Mouse (Mus musculus) stomach, embryonic 16.5 days (tissue): ENCODE measurements at regions not wholly inside any gene's neighbourhood (a gene's known extent, or its start where the extent isn't known, plus 50 kb on each side); places are given as distances from the start of the nearest gene placed in this dataset.
A peak's percentile ranks its signal among the peaks of the same experiment; 100 is the strongest.

Experiments used
- ATAC-seq: fragments of 200-750 bp; cut with Nextera tagmentation; 2 replicates; pipeline ENCODE4 v1.8.0; 2017; ENCODE audit warnings: moderate number of reproducible peaks, moderate TSS enrichment; ENCODE audit not compliant: insufficient read depth, low FRiP score
- H3K27ac ChIP-seq: fragments of 300-500 bp; sonication (generic); 2 replicates; pipeline ENCODE4 v1.5.1; 2014; ENCODE audit warnings: low read length
- H3K27me3 ChIP-seq: fragments of 300-500 bp; sonication (generic); 2 replicates; pipeline ENCODE4 v1.6.1; 2014; ENCODE audit warnings: low read length, control low read depth, mixed read lengths; ENCODE audit not compliant: control insufficient read depth, insufficient read depth
- H3K36me3 ChIP-seq: fragments of 300-500 bp; sonication (generic); 2 replicates; pipeline ENCODE4 v1.6.1; 2014; ENCODE audit warnings: low read length; ENCODE audit not compliant: control insufficient read depth, insufficient read depth
- H3K4me1 ChIP-seq: fragments of 300-500 bp; sonication (generic); 2 replicates; pipeline ENCODE4 v1.6.1; 2014; ENCODE audit warnings: low read length, control low read depth, mixed read lengths; ENCODE audit not compliant: control insufficient read depth, insufficient read depth
- H3K4me2 ChIP-seq: fragments of 300-500 bp; sonication (generic); 2 replicates; pipeline ENCODE4 v1.6.1; 2014; ENCODE audit warnings: low read depth, low read length, mixed read lengths
- H3K4me3 ChIP-seq: fragments of 300-500 bp; sonication (generic); replicated peaks from 2 replicates; pipeline ENCODE4 v1.5.1; 2014; ENCODE audit warnings: mild to moderate bottlenecking, low read length
- H3K9ac ChIP-seq: fragments of 300-500 bp; sonication (generic); 2 replicates; pipeline ENCODE4 v1.6.1; 2014; ENCODE audit warnings: low read length
- H3K9me3 ChIP-seq: fragments of 300-500 bp; sonication (generic); replicated peaks from 2 replicates; pipeline ENCODE4 v1.6.1; 2016; ENCODE audit warnings: low read length, control low read depth; ENCODE audit not compliant: control insufficient read depth
- WGBS: fragments of 180-500 bp; shearing (Covaris S2); extraction: QIAGEN DNeasy Blood & Tissue Kit; methylation state at CpG from one replicate; pipeline ENCODE4 v1.1.7; 2014; 5-methylcytosine and 5-hydroxymethylcytosine counted together

GRCm38 (mm10) chr13:71403654-71404560 is 559.6 kb downstream of the Irx1 start:
- Histone ChIP-seq H3K9ac (no peak overlapping the region), H3K4me3 (no peak overlapping the region), H3K36me3 (no peaks in the 10 kb centered on the region), H3K27ac (no peak overlapping the region), H3K27me3 (no peaks in the 10 kb centered on the region), H3K9me3 (no peaks in the 10 kb centered on the region; the same call in 1 of the 2 replicates), H3K4me2 (no peak overlapping the region), H3K4me1 (no peaks in the 10 kb centered on the region)
- 64% methylated on average over 21 of the region's 21 CpGs for WGBS
- ATAC-seq: no peak

GRCm38 (mm10) chr13:71393716-71394309 is 552.2 kb upstream of the Adamts16 start:
- no peak for ATAC-seq
- H3K9ac ChIP-seq: no peak overlapping the region

GRCm38 (mm10) chr13:71378641-71379040 is 537.0 kb upstream of the Adamts16 start:
- H3K9me3 ChIP-seq: no peaks in the 10 kb centered on the region

More at GRCm38 (mm10) chr13:71393716-71394309, 552.2 kb upstream of the Adamts16 start:
- Histone ChIP-seq H3K4me1 (no peaks in the 10 kb centered on the region), H3K4me2 (no peak overlapping the region), H3K4me3 (no peak overlapping the region), H3K36me3 (no peaks in the 10 kb centered on the region), H3K9me3 (no peaks in the 10 kb centered on the region), H3K27ac (no peak overlapping the region), H3K27me3 (no peaks in the 10 kb centered on the region)
- 66% methylated on average over 10 of the region's 10 CpGs for WGBS

GRCm38 (mm10) chr13:71375909-71376606 is 534.4 kb upstream of the Adamts16 start:
- H3K4me3 ChIP-seq: no peak overlapping the region
- no peaks in the 10 kb centered on the region for H3K9me3 ChIP-seq
- H3K4me1 ChIP-seq: peaks cover 10% of the 10 kb centered on the region
- H3K9ac ChIP-seq: no peak overlapping the region
- 38% methylated on average over 9 of the region's 9 CpGs for WGBS
- H3K4me2 ChIP-seq: no peak overlapping the region
- H3K27me3 ChIP-seq: no peaks in the 10 kb centered on the region
- no peak for ATAC-seq
- H3K27ac ChIP-seq: no peak overlapping the region
- no peaks in the 10 kb centered on the region for H3K36me3 ChIP-seq

More at GRCm38 (mm10) chr13:71378641-71379040, 537.0 kb upstream of the Adamts16 start:
- H3K4me1 ChIP-seq: peaks cover 5% of the 10 kb centered on the region; the same call in 1 of the 2 replicates
- ATAC-seq: no peak
- H3K4me2 ChIP-seq: no peak overlapping the region
- WGBS: 70% methylated on average over 2 of the region's 2 CpGs
- H3K36me3 ChIP-seq: no peaks in the 10 kb centered on the region
- no peak overlapping the region for H3K4me3 ChIP-seq
- H3K27ac ChIP-seq: no peak overlapping the region
- H3K27me3 ChIP-seq: no peaks in the 10 kb centered on the region
- no peak overlapping the region for H3K9ac ChIP-seq

GRCm38 (mm10) chr13:71372701-71373685 is 531.4 kb upstream of the Adamts16 start:
- H3K9ac ChIP-seq: no peak overlapping the region
- no peaks in the 10 kb centered on the region for H3K36me3 ChIP-seq
- H3K9me3 ChIP-seq: no peaks in the 10 kb centered on the region
- H3K27me3 ChIP-seq: no peaks in the 10 kb centered on the region
- peak overlapping the region; percentile 16; the same call in 1 of the 2 replicates for H3K4me2 ChIP-seq
- H3K4me1 ChIP-seq: peaks cover 10% of the 10 kb centered on the region
- H3K27ac ChIP-seq: peak overlapping the region; percentile 77
- peak; percentile 68; the same call in 1 of the 2 replicates for ATAC-seq
- H3K4me3 ChIP-seq: no peak overlapping the region
- 21% methylated on average over 10 of the region's 10 CpGs for WGBS

GRCm38 (mm10) chr13:71369832-71370231 is 528.2 kb upstream of the Adamts16 start:
- ATAC-seq: no peak
- peaks cover 7% of the 10 kb centered on the region for H3K4me1 ChIP-seq
- 85% methylated on average over 3 of the region's 3 CpGs for WGBS

GRCm38 (mm10) chr13:71365261-71365660 is 523.6 kb upstream of the Adamts16 start:
- ATAC-seq: no peak
- no peaks in the 10 kb centered on the region for H3K36me3 ChIP-seq
- no peak overlapping the region for H3K4me2 ChIP-seq
- H3K9ac ChIP-seq: no peak overlapping the region
- H3K27ac ChIP-seq: no peak overlapping the region
- no peaks in the 10 kb centered on the region for H3K4me1 ChIP-seq
- 57% methylated on average over 3 of the region's 3 CpGs for WGBS
- no peak overlapping the region for H3K4me3 ChIP-seq
- no peaks in the 10 kb centered on the region for H3K27me3 ChIP-seq
- no peaks in the 10 kb centered on the region for H3K9me3 ChIP-seq

More at GRCm38 (mm10) chr13:71369832-71370231, 528.2 kb upstream of the Adamts16 start:
- Histone ChIP-seq H3K9ac (no peak overlapping the region), H3K36me3 (no peaks in the 10 kb centered on the region), H3K27me3 (no peaks in the 10 kb centered on the region), H3K4me2 (no peak overlapping the region), H3K27ac (no peak overlapping the region), H3K9me3 (no peaks in the 10 kb centered on the region), H3K4me3 (no peak overlapping the region)

- H3K9ac ChIP-seq: no peak overlapping the region
- no peaks in the 10 kb centered on the region for H3K4me1 ChIP-seq
- ATAC-seq: no peak
- no peaks in the 10 kb centered on the region for H3K36me3 ChIP-seq
- no peak overlapping the region for H3K4me2 ChIP-seq
- no peaks in the 10 kb centered on the region for H3K27me3 ChIP-seq
- no peak overlapping the region for H3K27ac ChIP-seq
- no peak overlapping the region for H3K4me3 ChIP-seq
- no peaks in the 10 kb centered on the region for H3K9me3 ChIP-seq
- whole genome bisulfite sequencing: 84% methylated on average over 5 of the region's 5 CpGs
Observed at GRCm38 (mm10) chr13:71362311-71362710, 520.7 kb upstream of the Adamts16 start.
